Mouse (Mus musculus): ENCODE measurements around the gene Fmnl3. TPM values are rescaled to one million over a fixed set of nuclear protein-coding genes. Genes with fewer than 3 reads are reported as not detected.

Gene Fmnl3
- polyA plus RNA-seq, 1 experiment from 2014 or later: 26.9 TPM

GRCm38 (mm10) chr15:99325598-99325997, 44.7 kb downstream of the Fmnl3 start:
- Histone ChIP-seq H3K4me3 (no peak overlapping the region), H3K27ac (no peak overlapping the region), H3K27me3 (no peaks in the 10 kb centered on the region), H3K4me1 (no peaks in the 10 kb centered on the region), H3K4me2 (no peak overlapping the region), H3K9ac (no peak overlapping the region), H3K9me3 (no peaks in the 10 kb centered on the region), H3K36me3 (peaks cover 92% of the 10 kb centered on the region)
- WGBS: 92% methylated on average over 6 of the region's 6 CpGs
- ATAC-seq (ENCODE audit: insufficient number of reproducible peaks, low FRiP score, low TSS enrichment, low read depth): no peak

- 78% methylated on average over 9 of the region's 9 CpGs for WGBS
Observed at GRCm38 (mm10) chr15:99324151-99324550, 46.1 kb downstream of the Fmnl3 start.

GRCm38 (mm10) chr15:99320978-99321377, 49.3 kb downstream of the Fmnl3 start:
- H3K27me3 ChIP-seq: no peaks in the 10 kb centered on the region
- no peak overlapping the region for H3K9ac ChIP-seq
- H3K4me1 ChIP-seq: no peaks in the 10 kb centered on the region; the same call in 1 of the 2 replicates
- 0 out of 2 replicates have a peak overlapping the region, but pooled peaks have one; percentile 2 for H3K27ac ChIP-seq
- H3K9me3 ChIP-seq: no peaks in the 10 kb centered on the region
- H3K36me3 ChIP-seq: peaks cover 97% of the 10 kb centered on the region
- WGBS: 78% methylated on average over 9 of the region's 9 CpGs
- no peak overlapping the region for H3K4me2 ChIP-seq
- ATAC-seq (ENCODE audit: insufficient number of reproducible peaks, low FRiP score, low TSS enrichment, low read depth): no peak
- H3K4me3 ChIP-seq: no peak overlapping the region

More at GRCm38 (mm10) chr15:99324151-99324550, 46.1 kb downstream of the Fmnl3 start:
- H3K4me1 ChIP-seq: no peaks in the 10 kb centered on the region
- ATAC-seq (ENCODE audit: insufficient number of reproducible peaks, low FRiP score, low TSS enrichment, low read depth): no peak
- H3K27me3 ChIP-seq: no peaks in the 10 kb centered on the region
- H3K36me3 ChIP-seq: peaks cover 94% of the 10 kb centered on the region
- no peaks in the 10 kb centered on the region for H3K9me3 ChIP-seq
- H3K9ac ChIP-seq: no peak overlapping the region
- no peak overlapping the region for H3K4me2 ChIP-seq
- H3K27ac ChIP-seq: no peak overlapping the region
- H3K4me3 ChIP-seq: no peak overlapping the region

GRCm38 (mm10) chr15:99320168-99320674, 50.1 kb downstream of the Fmnl3 start:
- H3K9me3 ChIP-seq: no peaks in the 10 kb centered on the region
- H3K9ac ChIP-seq: no peak overlapping the region
- no peak overlapping the region for H3K4me2 ChIP-seq
- no peak overlapping the region for H3K4me3 ChIP-seq
- WGBS: 77% methylated on average over 10 of the region's 10 CpGs
- peak overlapping the region; percentile 61; the same call in 1 of the 2 replicates for H3K27ac ChIP-seq
- no peaks in the 10 kb centered on the region for H3K27me3 ChIP-seq
- peaks cover 98% of the 10 kb centered on the region for H3K36me3 ChIP-seq
- H3K4me1 ChIP-seq: no peaks in the 10 kb centered on the region; the same call in 1 of the 2 replicates
- ATAC-seq (ENCODE audit: insufficient number of reproducible peaks, low FRiP score, low TSS enrichment, low read depth): no peak

- no peaks in the 10 kb centered on the region for H3K9me3 ChIP-seq
- H3K27ac ChIP-seq: peak overlapping the region; percentile 51
- H3K36me3 ChIP-seq: peaks cover 98% of the 10 kb centered on the region
- H3K4me3 ChIP-seq: no peak overlapping the region
- no peaks in the 10 kb centered on the region for H3K27me3 ChIP-seq
- no peak overlapping the region for H3K9ac ChIP-seq
- H3K4me2 ChIP-seq: no peak overlapping the region
- WGBS: 61% methylated on average over 3 of the region's 3 CpGs
- no peaks in the 10 kb centered on the region; the same call in 1 of the 2 replicates for H3K4me1 ChIP-seq
- no peak for ATAC-seq (ENCODE audit: insufficient number of reproducible peaks, low FRiP score, low TSS enrichment, low read depth)
Observed at GRCm38 (mm10) chr15:99319411-99319871, 50.8 kb downstream of the Fmnl3 start.

- Histone ChIP-seq H3K4me2 (no peak overlapping the region), H3K27ac (peak overlapping the region; percentile 51), H3K9ac (no peak overlapping the region), H3K9me3 (no peaks in the 10 kb centered on the region), H3K4me1 (no peaks in the 10 kb centered on the region; the same call in 1 of the 2 replicates), H3K36me3 (peaks cover 98% of the 10 kb centered on the region), H3K27me3 (no peaks in the 10 kb centered on the region), H3K4me3 (no peak overlapping the region)
- no peak for ATAC-seq (ENCODE audit: insufficient number of reproducible peaks, low FRiP score, low TSS enrichment, low read depth)
- 77% methylated on average over 14 of the region's 14 CpGs for WGBS
Observed at GRCm38 (mm10) chr15:99318861-99319410, 51.3 kb downstream of the Fmnl3 start.

- Histone ChIP-seq H3K9me3 (no peaks in the 10 kb centered on the region), H3K9ac (no peak overlapping the region), H3K27me3 (no peaks in the 10 kb centered on the region), H3K4me1 (no peaks in the 10 kb centered on the region; the same call in 1 of the 2 replicates), H3K4me3 (no peak overlapping the region), H3K36me3 (peaks cover 96% of the 10 kb centered on the region), H3K27ac (peak overlapping the region; percentile 51), H3K4me2 (no peak overlapping the region)
- ATAC-seq (ENCODE audit: insufficient number of reproducible peaks, low FRiP score, low TSS enrichment, low read depth): no peak
- 88% methylated on average over 6 of the region's 6 CpGs for WGBS
Observed at GRCm38 (mm10) chr15:99318071-99318470, 52.2 kb downstream of the Fmnl3 start.

GRCm38 (mm10) chr15:99317267-99317651, 53.0 kb downstream of the Fmnl3 start:
- Histone ChIP-seq H3K4me1 (no peaks in the 10 kb centered on the region; the same call in 1 of the 2 replicates), H3K9ac (no peak overlapping the region), H3K27me3 (no peaks in the 10 kb centered on the region), H3K36me3 (peaks cover 95% of the 10 kb centered on the region), H3K27ac (peak overlapping the region; percentile 51), H3K9me3 (no peaks in the 10 kb centered on the region), H3K4me2 (no peak overlapping the region), H3K4me3 (no peak overlapping the region)
- ATAC-seq (ENCODE audit: insufficient number of reproducible peaks, low FRiP score, low TSS enrichment, low read depth): no peak
- WGBS: 76% methylated on average over 2 of the region's 2 CpGs

GRCm38 (mm10) chr15:99316314-99317266, 53.7 kb downstream of the Fmnl3 start:
- no peaks in the 10 kb centered on the region; the same call in 1 of the 2 replicates for H3K4me1 ChIP-seq
- H3K27ac ChIP-seq: peak overlapping the region; percentile 51
- H3K4me3 ChIP-seq: no peak overlapping the region
- H3K4me2 ChIP-seq: no peak overlapping the region
- peaks cover 95% of the 10 kb centered on the region for H3K36me3 ChIP-seq
- ATAC-seq (ENCODE audit: insufficient number of reproducible peaks, low FRiP score, low TSS enrichment, low read depth): 0 out of 2 replicates have a peak, but pooled peaks have one; percentile 25
- H3K9ac ChIP-seq: no peak overlapping the region
- WGBS: 72% methylated on average over 16 of the region's 16 CpGs
- no peaks in the 10 kb centered on the region for H3K27me3 ChIP-seq
- no peaks in the 10 kb centered on the region for H3K9me3 ChIP-seq

- WGBS: 93% methylated on average over 16 of the region's 16 CpGs
- Histone ChIP-seq H3K36me3 (peaks cover 94% of the 10 kb centered on the region), H3K9me3 (no peaks in the 10 kb centered on the region), H3K4me2 (no peak overlapping the region), H3K9ac (no peak overlapping the region), H3K4me3 (no peak overlapping the region), H3K4me1 (no peaks in the 10 kb centered on the region; the same call in 1 of the 2 replicates), H3K27ac (no peak overlapping the region), H3K27me3 (no peaks in the 10 kb centered on the region)
- no peak for ATAC-seq (ENCODE audit: insufficient number of reproducible peaks, low FRiP score, low TSS enrichment, low read depth)
Observed at GRCm38 (mm10) chr15:99314891-99315290, 55.4 kb downstream of the Fmnl3 start.

GRCm38 (mm10) chr15:99310617-99311016, 59.7 kb downstream of the Fmnl3 start:
- Histone ChIP-seq H3K4me2 (no peak overlapping the region), H3K9ac (no peak overlapping the region), H3K27ac (no peak overlapping the region), H3K9me3 (no peaks in the 10 kb centered on the region), H3K27me3 (no peaks in the 10 kb centered on the region), H3K4me3 (no peak overlapping the region), H3K36me3 (peaks cover 95% of the 10 kb centered on the region), H3K4me1 (no peaks in the 10 kb centered on the region)
- 89% methylated on average over 5 of the region's 5 CpGs for WGBS
- no peak for ATAC-seq (ENCODE audit: insufficient number of reproducible peaks, low FRiP score, low TSS enrichment, low read depth)

- WGBS: 89% methylated on average over 9 of the region's 9 CpGs
- Histone ChIP-seq H3K9ac (no peak overlapping the region), H3K36me3 (peaks cover 95% of the 10 kb centered on the region), H3K4me1 (no peaks in the 10 kb centered on the region), H3K27ac (no peak overlapping the region), H3K9me3 (no peaks in the 10 kb centered on the region), H3K4me3 (no peak overlapping the region), H3K27me3 (no peaks in the 10 kb centered on the region), H3K4me2 (no peak overlapping the region)
- no peak for ATAC-seq (ENCODE audit: insufficient number of reproducible peaks, low FRiP score, low TSS enrichment, low read depth)
Observed at GRCm38 (mm10) chr15:99309549-99309948, 60.7 kb downstream of the Fmnl3 start.

Measured in limb, embryonic 15.5 days (tissue).